Mouse (Mus musculus) stomach, postnatal 0 days (tissue): ENCODE data around the gene Scrn3. TPM values are rescaled to one million over a fixed set of nuclear protein-coding genes. Genes with fewer than 3 reads are reported as not detected.

Experiments
- ATAC-seq: fragments of 200-750 bp; cut with Nextera tagmentation; 2 replicates; pipeline ENCODE4 v1.8.0; 2017; ENCODE audit not compliant: low FRiP score, low TSS enrichment
- DNase-seq: peaks from one replicate; pipeline ENCODE4 v3.0.0-alpha.2; 2016; ENCODE audit warnings: low spot score
- H3K27ac ChIP-seq: fragments of 300-500 bp; sonication (generic); replicated peaks from 2 replicates; pipeline ENCODE4 v1.5.1; 2014; ENCODE audit warnings: mild to moderate bottlenecking, control low read depth
- H3K27me3 ChIP-seq: fragments of 300-500 bp; sonication (generic); 2 replicates; pipeline ENCODE4 v1.6.1; 2014; ENCODE audit warnings: low read length; ENCODE audit not compliant: control insufficient read depth, insufficient read depth
- H3K36me3 ChIP-seq: fragments of 300-500 bp; sonication (generic); 2 replicates; pipeline ENCODE4 v1.6.1; 2014; ENCODE audit warnings: low read length, mixed read lengths; ENCODE audit not compliant: control insufficient read depth, insufficient read depth
- H3K4me1 ChIP-seq: fragments of 300-500 bp; sonication (generic); replicated peaks from 2 replicates; pipeline ENCODE4 v1.6.1; 2014; ENCODE audit warnings: antibody characterized with exemption; ENCODE audit not compliant: control insufficient read depth, insufficient read depth
- H3K4me2 ChIP-seq: fragments of 300-500 bp; sonication (generic); replicated peaks from 2 replicates; pipeline ENCODE4 v1.6.1; 2014; ENCODE audit warnings: low read depth, mild to moderate bottlenecking, control low read depth, moderate library complexity
- H3K4me3 ChIP-seq: fragments of 300-500 bp; sonication (generic); 2 replicates; pipeline ENCODE4 v1.5.1; 2014; ENCODE audit warnings: low read depth, low read length, control low read depth
- H3K9ac ChIP-seq: fragments of 300-500 bp; sonication (generic); 2 replicates; pipeline ENCODE4 v1.6.1; 2014; ENCODE audit warnings: mild to moderate bottlenecking, low read length, control low read depth, mixed read lengths
- H3K9me3 ChIP-seq: fragments of 300-500 bp; sonication (generic); 2 replicates; pipeline ENCODE4 v1.6.1; 2016; ENCODE audit warnings: low read length; ENCODE audit not compliant: control insufficient read depth
- CTCF ChIP-seq: IDR thresholded peaks from 2 replicates; pipeline ENCODE4 v1.5.1; 2016; ENCODE audit warnings: antibody characterized with exemption, low read depth, mild to moderate bottlenecking, moderate library complexity
- EP300 ChIP-seq: optimal IDR thresholded peaks from 2 replicates; pipeline ENCODE3; 2016; ENCODE audit warnings: antibody characterized with exemption
- WGBS: fragments of 180-500 bp; shearing (Covaris S2); extraction: QIAGEN DNeasy Blood & Tissue Kit; methylation state at CpG from one replicate; pipeline ENCODE4 v1.1.7; 2014; 5-methylcytosine and 5-hydroxymethylcytosine counted together
- polyA plus RNA-seq: library from polyadenylated mRNA; unstranded; fragments of >200 nt; fragmentation: Nextera tagmentation; extraction: Ambion mirVana; gene quantifications from 2 replicates; pipeline ENCODE4 v1.2.1, GENCODE M21; 2015

Gene Scrn3
- polyA plus RNA-seq, 1 experiment from 2014 or later, result 8.6 TPM

DNA sequence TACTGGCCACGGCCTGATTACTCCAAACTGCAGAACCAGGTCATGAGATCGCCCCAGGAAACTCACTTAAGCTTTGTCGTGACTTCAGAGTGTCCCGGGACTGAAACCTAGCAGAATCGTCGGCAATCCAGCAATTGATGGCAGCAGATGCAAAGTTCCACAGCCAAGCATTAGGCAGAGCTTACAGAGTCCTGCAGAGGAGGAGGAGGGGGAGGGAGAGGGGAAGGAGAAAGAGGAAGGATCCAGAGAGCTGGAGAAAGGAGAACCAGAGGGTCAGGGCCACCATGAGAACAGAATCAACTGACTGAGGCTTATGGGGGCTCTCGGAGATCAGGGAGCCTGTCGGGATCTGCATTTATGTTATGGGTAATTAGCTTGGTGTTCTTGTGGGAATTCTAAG is 26.0 kb downstream of the Scrn3 start:
- WGBS, result 66% methylated on average over 8 of the region's 8 CpGs
- no peaks in the 10 kb centered on the region for H3K27me3 ChIP-seq
- H3K4me2 ChIP-seq, result no peak overlapping the region
- H3K9me3 ChIP-seq, result no peaks in the 10 kb centered on the region
- H3K4me1 ChIP-seq, result no peaks in the 10 kb centered on the region
- ATAC-seq, result no peak
- H3K36me3 ChIP-seq, result no peaks in the 10 kb centered on the region
- H3K4me3 ChIP-seq, result no peak overlapping the region
- H3K9ac ChIP-seq, result no peak overlapping the region
- H3K27ac ChIP-seq, result no peak overlapping the region
- TF ChIP-seq CTCF (no peak), EP300 (no peak)
- no peak for DNase-seq

DNA sequence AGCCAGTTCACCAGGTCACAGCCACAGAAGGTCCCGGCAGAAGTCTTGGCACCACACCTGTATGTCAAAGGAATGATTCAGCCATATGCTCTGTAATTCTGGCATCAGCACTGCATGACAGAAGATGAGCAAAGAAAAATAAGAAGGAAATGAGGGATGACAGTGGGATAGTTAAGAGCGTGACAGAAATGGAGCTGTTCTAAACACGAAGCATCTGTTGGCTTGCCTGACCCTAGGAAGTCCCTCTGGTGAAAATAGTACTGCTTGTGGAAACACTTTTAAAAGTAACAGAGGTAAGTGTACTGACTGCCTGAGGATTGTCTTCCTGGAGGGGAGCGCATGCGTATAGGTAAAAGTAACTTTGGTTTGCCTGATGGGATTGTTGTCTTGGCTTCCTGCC is 31.3 kb downstream of the Scrn3 start:
- Histone ChIP-seq H3K27ac (no peak overlapping the region), H3K4me3 (no peak overlapping the region), H3K4me2 (no peak overlapping the region), H3K36me3 (no peaks in the 10 kb centered on the region), H3K4me1 (no peaks in the 10 kb centered on the region), H3K27me3 (no peaks in the 10 kb centered on the region), H3K9ac (no peak overlapping the region), H3K9me3 (no peaks in the 10 kb centered on the region)
- TF ChIP-seq EP300 (no peak), CTCF (no peak)
- DNase-seq, result no peak
- no peak for ATAC-seq
- WGBS, result 79% methylated on average over 5 of the region's 5 CpGs

DNA sequence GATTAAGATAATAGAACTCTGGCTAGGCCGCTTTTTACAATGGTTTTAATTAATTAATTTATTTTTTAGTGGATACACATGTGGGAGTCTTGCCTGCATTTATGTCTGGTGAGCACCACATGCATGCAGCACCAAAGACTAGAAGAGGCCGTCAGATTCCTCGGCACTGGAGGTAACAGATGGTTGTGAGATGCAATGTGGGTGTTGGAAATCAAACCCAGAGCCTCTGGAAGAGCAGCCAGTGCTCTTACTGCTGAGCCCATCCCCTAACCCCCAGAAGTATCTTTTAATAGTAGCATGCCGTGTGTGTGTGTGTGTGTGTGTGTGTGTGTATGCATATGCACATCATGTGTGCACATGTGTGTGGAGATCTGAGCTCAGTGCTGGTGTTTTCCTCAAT is 32.8 kb downstream of the Scrn3 start:
- 84% methylated on average over 4 of the region's 4 CpGs for WGBS
- no peak overlapping the region for H3K9ac ChIP-seq
- no peak overlapping the region for H3K4me2 ChIP-seq
- DNase-seq (no peak), ATAC-seq (no peak)
- H3K9me3 ChIP-seq, result no peaks in the 10 kb centered on the region
- no peak overlapping the region for H3K4me3 ChIP-seq
- H3K27ac ChIP-seq, result no peak overlapping the region
- no peaks in the 10 kb centered on the region for H3K4me1 ChIP-seq
- H3K36me3 ChIP-seq, result no peaks in the 10 kb centered on the region
- no peaks in the 10 kb centered on the region for H3K27me3 ChIP-seq
- TF ChIP-seq CTCF (no peak), EP300 (no peak)

DNA sequence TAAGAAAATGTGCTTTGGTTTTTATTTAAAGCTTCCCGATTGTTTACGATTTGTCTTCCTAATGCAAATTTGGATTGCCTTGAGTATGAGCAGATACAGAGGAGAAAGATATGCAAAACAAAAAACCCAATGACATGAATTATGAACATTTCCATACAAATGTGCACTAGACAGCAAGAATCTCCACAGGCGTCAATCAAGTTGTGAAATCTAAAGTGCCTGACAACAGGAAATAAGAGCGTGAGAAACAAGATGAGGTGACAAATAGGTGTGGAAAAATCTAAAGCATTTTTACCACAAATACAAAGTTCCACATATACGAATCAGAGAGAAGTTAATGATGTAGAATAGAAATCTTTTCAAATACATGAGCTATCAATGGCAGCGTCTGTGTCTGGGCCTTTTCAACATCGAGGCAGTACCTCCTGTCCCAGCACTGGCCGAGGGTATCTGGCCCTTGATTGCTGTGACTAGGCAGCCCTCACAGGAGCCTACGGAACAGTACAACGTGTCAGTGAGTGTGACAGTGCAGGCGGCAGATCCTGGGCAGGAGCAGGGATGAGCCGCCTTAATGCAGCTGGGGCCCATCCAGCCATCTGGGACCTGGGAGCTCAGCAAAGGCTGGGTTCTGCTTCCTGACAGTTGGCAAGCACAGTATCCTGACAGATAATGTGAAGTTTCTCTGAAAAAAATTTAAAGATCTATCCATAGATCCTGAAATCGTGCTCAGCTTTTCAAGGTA is 34.1 kb downstream of the Scrn3 start:
- Histone ChIP-seq H3K36me3 (no peaks in the 10 kb centered on the region), H3K9me3 (no peaks in the 10 kb centered on the region), H3K27me3 (no peaks in the 10 kb centered on the region), H3K27ac (no peak overlapping the region), H3K4me2 (no peak overlapping the region), H3K4me3 (no peak overlapping the region), H3K4me1 (no peaks in the 10 kb centered on the region), H3K9ac (no peak overlapping the region)
- WGBS, result 66% methylated on average over 13 of the region's 13 CpGs
- TF ChIP-seq EP300 (no peak), CTCF (no peak)
- DNase-seq (no peak), ATAC-seq (no peak)

DNA sequence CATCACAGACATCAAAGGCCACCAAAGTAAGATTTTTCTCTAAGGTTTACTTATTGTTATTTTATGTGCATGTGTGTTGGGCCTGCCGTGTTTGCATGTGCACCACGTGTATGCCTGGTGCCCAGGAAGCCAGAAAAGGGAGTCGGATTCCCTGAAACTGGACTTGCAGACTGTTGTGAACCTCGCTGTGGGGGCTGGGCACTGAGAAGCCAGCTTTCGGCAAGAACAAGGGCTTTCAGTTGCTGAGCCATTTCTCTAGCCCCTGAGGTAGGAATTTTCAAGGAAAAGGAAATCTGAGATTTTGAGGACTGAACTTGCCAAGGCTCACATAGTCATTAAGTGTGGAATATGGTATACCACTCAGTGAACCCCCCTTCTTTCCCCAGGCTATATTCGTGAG is 34.7 kb downstream of the Scrn3 start:
- Histone ChIP-seq H3K4me1 (no peaks in the 10 kb centered on the region), H3K9ac (no peak overlapping the region), H3K36me3 (no peaks in the 10 kb centered on the region), H3K4me3 (no peak overlapping the region), H3K27me3 (no peaks in the 10 kb centered on the region), H3K27ac (no peak overlapping the region), H3K4me2 (no peak overlapping the region), H3K9me3 (no peaks in the 10 kb centered on the region)
- DNase-seq (no peak), ATAC-seq (no peak)
- WGBS, result 70% methylated on average over 6 of the region's 6 CpGs
- TF ChIP-seq EP300 (no peak), CTCF (no peak)

DNA sequence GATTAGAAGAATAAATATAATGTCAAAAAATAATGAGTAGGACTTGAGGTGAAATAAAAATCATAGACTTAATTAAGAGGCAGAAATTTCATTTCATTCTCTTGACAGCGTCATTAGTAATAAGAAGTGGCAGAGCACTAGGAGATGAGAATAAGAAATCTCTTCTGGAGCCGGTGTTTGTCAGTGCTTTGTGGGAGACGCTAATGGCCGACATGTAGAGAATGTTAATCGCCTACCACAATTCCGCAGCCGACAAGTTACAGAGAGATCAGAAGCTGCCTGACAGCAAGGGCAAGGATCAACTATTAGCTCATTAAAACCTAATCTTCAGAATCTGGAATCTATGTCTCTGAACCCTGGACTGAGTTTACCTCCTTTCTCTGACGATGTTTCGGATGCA is 35.4 kb downstream of the Scrn3 start:
- Histone ChIP-seq H3K4me3 (no peak overlapping the region), H3K27ac (no peak overlapping the region), H3K9me3 (no peaks in the 10 kb centered on the region), H3K36me3 (no peaks in the 10 kb centered on the region), H3K9ac (no peak overlapping the region), H3K27me3 (no peaks in the 10 kb centered on the region), H3K4me1 (no peaks in the 10 kb centered on the region), H3K4me2 (no peak overlapping the region)
- TF ChIP-seq CTCF (no peak), EP300 (no peak)
- 75% methylated on average over 9 of the region's 9 CpGs for WGBS
- DNase-seq (no peak), ATAC-seq (no peak)
